Mouse (Mus musculus) kidney, embryonic 15.5 days (tissue): ENCODE results near the gene Ret. TPM values are rescaled to one million over a fixed set of nuclear protein-coding genes. Genes with fewer than 3 reads are reported as not detected.

ENCODE experiments used
- ATAC-seq: fragments of 200-750 bp; cut with Nextera tagmentation; replicated peaks from 2 replicates; pipeline ENCODE4 v1.8.0; 2017; ENCODE audit warnings: moderate TSS enrichment; ENCODE audit not compliant: low FRiP score
- H3K27ac ChIP-seq: fragments of 300-500 bp; sonication (generic); 2 replicates; pipeline ENCODE4 v1.5.1; 2015; ENCODE audit warnings: mild to moderate bottlenecking, inconsistent platforms
- H3K27me3 ChIP-seq: fragments of 300-500 bp; sonication (generic); 2 replicates; pipeline ENCODE4 v1.6.1; 2015; ENCODE audit warnings: inconsistent platforms
- H3K36me3 ChIP-seq: fragments of 300-500 bp; sonication (generic); 2 replicates; pipeline ENCODE4 v1.6.1; 2015; ENCODE audit warnings: inconsistent platforms
- H3K4me1 ChIP-seq: fragments of 300-500 bp; sonication (generic); 2 replicates; pipeline ENCODE4 v1.6.1; 2015; ENCODE audit warnings: inconsistent platforms
- H3K4me2 ChIP-seq: fragments of 300-500 bp; sonication (generic); 2 replicates; pipeline ENCODE4 v1.6.1; 2015; ENCODE audit warnings: moderate library complexity, mild to moderate bottlenecking, inconsistent platforms
- H3K4me3 ChIP-seq: fragments of 300-500 bp; sonication (generic); replicated peaks from 2 replicates; pipeline ENCODE4 v1.5.1; 2015; ENCODE audit warnings: mild to moderate bottlenecking, inconsistent platforms
- H3K9ac ChIP-seq: fragments of 300-500 bp; sonication (generic); 2 replicates; pipeline ENCODE4 v1.6.1; 2015; ENCODE audit warnings: mild to moderate bottlenecking, inconsistent platforms
- H3K9me3 ChIP-seq: fragments of 300-500 bp; sonication (generic); replicated peaks from 2 replicates; pipeline ENCODE4 v1.6.1; 2016; ENCODE audit warnings: inconsistent platforms
- WGBS: fragments of 180-500 bp; shearing (Covaris S2); methylation state at CpG from one replicate; pipeline ENCODE4 v1.1.7; 2015; ENCODE audit warnings: mixed read lengths; 5-methylcytosine and 5-hydroxymethylcytosine counted together
- polyA plus RNA-seq: library from polyadenylated mRNA; unstranded; fragments of >200 nt; fragmentation: Nextera tagmentation; extraction: Ambion mirVana; gene quantifications from 2 replicates; pipeline ENCODE4 v1.2.1, GENCODE M21; 2015

Ret gene
- polyA plus RNA-seq, 1 experiment from 2014 or later: 17.6 TPM

- Histone ChIP-seq H3K27ac (no peak overlapping the region), H3K36me3 (no peaks in the 10 kb centered on the region), H3K27me3 (no peaks in the 10 kb centered on the region), H3K9ac (no peak overlapping the region), H3K9me3 (no peaks in the 10 kb centered on the region), H3K4me3 (no peak overlapping the region), H3K4me1 (peaks cover 10% of the 10 kb centered on the region; the same call in 1 of the 2 replicates), H3K4me2 (no peak overlapping the region)
- 86% methylated on average over 7 of the region's 7 CpGs for WGBS
- ATAC-seq: no peak
Observed at GRCm38 (mm10) chr6:118171386-118171785, 26.1 kb downstream of the Ret start.

GRCm38 (mm10) chr6:118168106-118168505, 29.4 kb downstream of the Ret start:
- Histone ChIP-seq H3K4me1 (no peaks in the 10 kb centered on the region), H3K9me3 (no peaks in the 10 kb centered on the region), H3K9ac (no peak overlapping the region), H3K4me3 (no peak overlapping the region), H3K27me3 (no peaks in the 10 kb centered on the region), H3K4me2 (no peak overlapping the region), H3K36me3 (no peaks in the 10 kb centered on the region), H3K27ac (no peak overlapping the region)
- 88% methylated on average over 14 of the region's 14 CpGs for WGBS
- ATAC-seq: no peak

DNA sequence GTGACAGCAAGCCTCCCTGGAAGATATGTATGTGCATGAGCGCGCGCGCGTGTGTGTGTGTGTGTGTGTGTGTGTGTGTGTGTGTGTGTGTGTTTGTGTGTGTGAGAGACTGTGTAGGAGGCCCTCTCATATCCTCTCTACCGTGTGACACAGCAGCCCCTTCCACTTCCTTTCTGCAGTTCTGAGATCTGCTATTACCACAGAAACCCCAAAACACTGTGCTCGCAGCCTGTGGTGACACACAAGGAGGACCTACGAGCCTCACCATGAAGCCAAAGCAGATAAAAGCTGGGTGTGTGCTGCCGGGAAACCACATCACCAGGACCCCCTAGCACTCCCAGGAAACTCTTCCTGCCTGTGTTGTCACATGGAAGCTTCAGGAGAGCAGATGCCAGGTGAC, 30.5 kb downstream of the Ret start:
- H3K27ac ChIP-seq: no peak overlapping the region
- no peaks in the 10 kb centered on the region for H3K27me3 ChIP-seq
- H3K4me3 ChIP-seq: no peak overlapping the region
- no peak for ATAC-seq
- 83% methylated on average over 9 of the region's 9 CpGs for WGBS
- H3K36me3 ChIP-seq: no peaks in the 10 kb centered on the region
- no peaks in the 10 kb centered on the region for H3K4me1 ChIP-seq
- no peak overlapping the region for H3K4me2 ChIP-seq
- no peak overlapping the region for H3K9ac ChIP-seq
- no peaks in the 10 kb centered on the region for H3K9me3 ChIP-seq

DNA sequence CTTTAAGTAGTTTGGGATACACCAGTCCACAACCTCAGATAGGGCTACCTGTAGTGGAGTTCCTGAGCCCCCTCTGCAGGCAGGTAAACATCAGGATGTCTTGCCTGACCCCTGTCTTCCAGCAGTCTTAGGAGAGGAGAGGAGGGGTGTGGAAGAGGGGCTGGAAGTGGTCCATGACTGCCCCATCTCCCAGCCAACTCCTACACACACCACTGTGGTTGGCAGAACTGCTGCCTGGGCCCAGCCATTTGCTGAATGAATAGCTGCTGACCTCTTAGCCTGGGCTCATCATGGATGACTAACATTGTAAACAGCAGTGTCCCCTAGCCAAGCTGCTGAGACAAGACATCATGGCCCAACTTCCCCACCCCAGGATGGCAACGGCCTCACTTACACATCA, 32.0 kb downstream of the Ret start:
- H3K9ac ChIP-seq: no peak overlapping the region
- no peaks in the 10 kb centered on the region for H3K27me3 ChIP-seq
- no peak overlapping the region for H3K4me2 ChIP-seq
- no peaks in the 10 kb centered on the region for H3K36me3 ChIP-seq
- no peak for ATAC-seq
- 90% methylated on average over 1 of the region's 1 CpGs for WGBS
- no peaks in the 10 kb centered on the region for H3K4me1 ChIP-seq
- no peak overlapping the region for H3K27ac ChIP-seq
- H3K9me3 ChIP-seq: no peaks in the 10 kb centered on the region
- H3K4me3 ChIP-seq: no peak overlapping the region

- H3K4me1 ChIP-seq: no peaks in the 10 kb centered on the region
- no peaks in the 10 kb centered on the region for H3K36me3 ChIP-seq
- WGBS: 72% methylated on average over 8 of the region's 8 CpGs
- no peak overlapping the region for H3K4me3 ChIP-seq
- H3K9me3 ChIP-seq: no peaks in the 10 kb centered on the region
- no peak overlapping the region for H3K9ac ChIP-seq
- ATAC-seq: no peak
- no peak overlapping the region for H3K4me2 ChIP-seq
- no peak overlapping the region for H3K27ac ChIP-seq
- no peaks in the 10 kb centered on the region for H3K27me3 ChIP-seq
Observed at GRCm38 (mm10) chr6:118164691-118165090, 32.8 kb downstream of the Ret start.

- Histone ChIP-seq H3K4me1 (no peaks in the 10 kb centered on the region), H3K27me3 (no peaks in the 10 kb centered on the region), H3K4me2 (no peak overlapping the region), H3K4me3 (no peak overlapping the region), H3K9me3 (no peaks in the 10 kb centered on the region), H3K27ac (no peak overlapping the region), H3K36me3 (no peaks in the 10 kb centered on the region), H3K9ac (no peak overlapping the region)
- ATAC-seq: no peak
- WGBS: 84% methylated on average over 2 of the region's 2 CpGs
Observed at GRCm38 (mm10) chr6:118163086-118163485, 34.4 kb downstream of the Ret start.

DNA sequence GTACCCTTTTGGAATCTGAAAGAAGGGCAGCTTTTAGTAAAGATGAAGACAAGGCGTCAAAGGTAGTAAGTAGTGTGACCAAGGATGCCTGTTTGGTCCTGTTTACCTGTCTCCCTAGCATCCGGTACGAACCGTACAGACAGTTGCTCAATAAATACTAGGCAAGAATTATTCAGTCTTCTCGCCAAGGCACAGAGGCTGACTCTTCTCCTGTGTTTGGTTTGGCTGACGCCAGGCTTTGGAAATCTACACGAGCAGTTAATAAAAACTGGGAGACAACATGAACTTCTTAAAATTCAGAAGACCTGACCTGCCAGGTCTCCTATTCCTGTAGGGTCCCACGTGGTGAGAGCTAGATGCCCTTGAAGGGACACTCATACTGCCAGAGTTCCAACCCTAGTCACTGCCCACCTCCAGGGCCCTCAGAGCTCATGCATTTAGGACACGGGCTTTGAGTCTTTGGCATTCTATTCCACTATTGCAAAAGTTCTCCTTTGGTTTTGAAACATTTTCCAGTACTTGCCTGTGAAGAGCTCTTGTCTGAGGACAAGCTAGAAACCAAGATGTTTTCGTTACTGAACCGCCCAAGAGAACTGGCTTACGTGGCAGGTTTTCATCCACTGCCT, 34.9 kb downstream of the Ret start:
- no peak overlapping the region for H3K4me2 ChIP-seq
- H3K4me3 ChIP-seq: no peak overlapping the region
- H3K27ac ChIP-seq: no peak overlapping the region
- no peaks in the 10 kb centered on the region for H3K4me1 ChIP-seq
- H3K36me3 ChIP-seq: no peaks in the 10 kb centered on the region
- H3K9ac ChIP-seq: no peak overlapping the region
- WGBS: 86% methylated on average over 12 of the region's 12 CpGs
- no peaks in the 10 kb centered on the region for H3K9me3 ChIP-seq
- no peaks in the 10 kb centered on the region for H3K27me3 ChIP-seq
- no peak for ATAC-seq

DNA sequence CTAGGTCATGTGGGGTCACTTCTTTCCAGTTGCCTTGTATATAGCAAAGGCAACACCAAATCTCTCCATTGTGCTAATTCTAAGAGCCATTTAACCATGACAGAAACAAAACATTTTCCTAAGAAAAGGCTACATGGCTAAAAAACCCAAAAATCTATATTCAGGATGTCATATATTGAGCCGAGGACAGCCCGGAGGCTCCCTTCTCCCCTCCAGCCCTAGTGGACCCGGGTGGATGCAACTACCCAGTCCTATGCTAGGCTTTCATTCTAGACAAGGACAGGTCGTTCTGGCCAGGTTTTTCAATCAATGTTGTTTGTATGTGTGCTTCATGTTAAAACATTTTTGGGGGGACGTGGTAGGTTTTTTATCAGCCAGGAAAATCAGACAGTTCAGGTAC, 44.4 kb downstream of the Ret start:
- Histone ChIP-seq H3K4me2 (no peak overlapping the region), H3K9ac (no peak overlapping the region), H3K9me3 (no peaks in the 10 kb centered on the region), H3K4me3 (no peak overlapping the region), H3K36me3 (no peaks in the 10 kb centered on the region), H3K4me1 (no peaks in the 10 kb centered on the region), H3K27me3 (no peaks in the 10 kb centered on the region), H3K27ac (no peak overlapping the region)
- WGBS: 89% methylated on average over 5 of the region's 5 CpGs
- no peak for ATAC-seq

GRCm38 (mm10) chr6:118150988-118151387, 46.5 kb downstream of the Ret start:
- H3K4me1 ChIP-seq: no peaks in the 10 kb centered on the region
- 78% methylated on average over 8 of the region's 8 CpGs for WGBS
- no peak overlapping the region for H3K4me3 ChIP-seq
- H3K9ac ChIP-seq: no peak overlapping the region
- no peak overlapping the region for H3K4me2 ChIP-seq
- H3K9me3 ChIP-seq: no peaks in the 10 kb centered on the region
- no peaks in the 10 kb centered on the region for H3K36me3 ChIP-seq
- H3K27me3 ChIP-seq: no peaks in the 10 kb centered on the region
- no peak for ATAC-seq
- no peak overlapping the region for H3K27ac ChIP-seq

GRCm38 (mm10) chr6:118150538-118150937, 47.0 kb downstream of the Ret start:
- no peak for ATAC-seq
- no peaks in the 10 kb centered on the region for H3K9me3 ChIP-seq

GRCm38 (mm10) chr6:118150128-118150527, 47.4 kb downstream of the Ret start:
- Histone ChIP-seq H3K9ac (no peak overlapping the region), H3K27ac (no peak overlapping the region), H3K27me3 (no peaks in the 10 kb centered on the region), H3K36me3 (no peaks in the 10 kb centered on the region), H3K9me3 (no peaks in the 10 kb centered on the region), H3K4me2 (no peak overlapping the region), H3K4me1 (no peaks in the 10 kb centered on the region), H3K4me3 (no peak overlapping the region)
- WGBS: 82% methylated on average over 4 of the region's 4 CpGs
- ATAC-seq: no peak

More at GRCm38 (mm10) chr6:118150538-118150937, 47.0 kb downstream of the Ret start:
- H3K9ac ChIP-seq: no peak overlapping the region
- H3K4me2 ChIP-seq: no peak overlapping the region
- H3K27me3 ChIP-seq: no peaks in the 10 kb centered on the region
- no peaks in the 10 kb centered on the region for H3K4me1 ChIP-seq
- H3K36me3 ChIP-seq: no peaks in the 10 kb centered on the region
- no peak overlapping the region for H3K27ac ChIP-seq
- H3K4me3 ChIP-seq: no peak overlapping the region
- 81% methylated on average over 2 of the region's 2 CpGs for WGBS

GRCm38 (mm10) chr6:118140961-118141360, 56.6 kb downstream of the Ret start:
- Histone ChIP-seq H3K9me3 (no peaks in the 10 kb centered on the region), H3K36me3 (no peaks in the 10 kb centered on the region), H3K4me1 (peaks cover 4% of the 10 kb centered on the region), H3K4me3 (no peak overlapping the region), H3K27ac (no peak overlapping the region), H3K4me2 (no peak overlapping the region), H3K27me3 (no peaks in the 10 kb centered on the region), H3K9ac (no peak overlapping the region)
- ATAC-seq: no peak
- WGBS: 86% methylated on average over 6 of the region's 6 CpGs
